Mouse (Mus musculus): Measurements from ENCODE around the gene Syde2. TPM values are rescaled to one million over a fixed set of nuclear protein-coding genes. Genes with fewer than 3 reads are reported as not detected.

Syde2 gene
- polyA plus RNA-seq, 2 experiments from 2014 or later = not detected

DNA sequence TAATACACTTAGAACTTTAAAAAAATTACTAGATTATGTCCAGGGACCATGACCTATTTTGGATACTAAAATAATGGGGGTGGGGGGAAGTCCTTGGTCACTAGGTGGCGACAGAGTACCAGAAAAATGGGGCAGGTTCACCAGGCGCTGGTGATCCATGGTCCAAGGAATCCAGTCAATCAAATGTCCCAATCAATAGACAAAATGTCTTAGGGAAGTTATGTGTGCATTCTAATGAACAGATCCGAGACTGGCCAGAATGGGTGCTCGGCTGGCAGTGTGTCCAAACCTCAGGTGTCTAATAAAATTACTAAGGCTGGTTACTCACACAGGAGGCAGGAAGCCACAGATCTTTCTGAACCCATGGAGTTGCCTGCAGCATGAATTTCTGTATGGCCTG lies 70.6 kb downstream of the Syde2 start:
- ATAC-seq = peak; percentile 77

GRCm38 (mm10) chr3:146059356-146059926 lies 71.8 kb downstream of the Syde2 start:
- ATAC-seq = no peak

GRCm38 (mm10) chr3:146063146-146063545 lies 75.5 kb downstream of the Syde2 start:
- ATAC-seq = peak; percentile 50

- no peak for ATAC-seq
These were observed 81.6 kb downstream of the Syde2 start for GRCm38 (mm10) chr3:146069276-146069675.

Other genes starting within 250 kb of the Syde2 start
- gene Ddah1, start 229.2 kb upstream of the Syde2 start, polyA plus RNA-seq (2017; shearing (Covaris generic)) = under 1 TPM in 1 of 2 experiments, not detected in 1; 0.13 TPM
- 10 to 100 TPM; 43.5 to 50.2 TPM for gene Bcl10, start 65.1 kb upstream of the Syde2 start, polyA plus RNA-seq (2017; shearing (Covaris generic))
- gene 2410004B18Rik, start 49.9 kb upstream of the Syde2 start, polyA plus RNA-seq (2017; shearing (Covaris generic)) = 10 to 100 TPM; 18.9 to 21.5 TPM
- gene Wdr63, start 120.3 kb downstream of the Syde2 start, polyA plus RNA-seq (2017; shearing (Covaris generic)) = not detected
- 1 to 10 TPM; 5.3 to 6.2 TPM for gene Mcoln3, start 129.6 kb downstream of the Syde2 start, polyA plus RNA-seq (2017; shearing (Covaris generic))
- gene Mcoln2, start 162.0 kb downstream of the Syde2 start, polyA plus RNA-seq (2017; shearing (Covaris generic)) = 1 to 10 TPM; 1.7 to 2.2 TPM
- not detected for gene Lpar3, start 233.1 kb downstream of the Syde2 start, polyA plus RNA-seq (2017; shearing (Covaris generic))